Mouse (Mus musculus): Measurements from ENCODE around the gene Adk.
"Not testable (repeated sequence)": the region's sequence is repeated elsewhere in the genome, so short reads cannot be mapped to it uniquely, and the experiment has no call there.

Gene Adk

GRCm38 (mm10) chr14:21439785-21440184 lies 387.4 kb downstream of the Adk start:
- no peak for DNase-seq (ENCODE audit: low spot score)

DNA sequence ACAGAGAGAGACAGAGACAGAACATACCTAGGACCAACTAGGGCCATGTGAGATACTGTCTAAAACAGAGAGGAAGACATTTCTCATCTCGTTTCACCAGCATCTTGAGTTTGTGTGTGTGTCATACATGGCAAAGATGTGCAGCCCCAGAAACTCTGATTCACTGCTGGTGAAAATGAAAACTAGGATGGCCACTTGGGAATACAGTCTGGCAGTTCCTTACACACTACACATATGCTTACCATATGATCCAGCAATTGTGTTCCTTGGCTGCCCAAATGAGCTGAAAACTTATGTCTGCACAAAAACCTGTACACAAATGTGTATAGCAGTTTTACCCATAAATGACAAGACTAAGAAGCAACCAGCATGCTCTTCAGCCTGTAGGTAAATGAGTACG lies 388.2 kb downstream of the Adk start:
- DNase-seq (ENCODE audit: low spot score) = no peak

- DNase-seq (ENCODE audit: low spot score) = no peak
Observed at GRCm38 (mm10) chr14:21441772-21442533, 389.6 kb downstream of the Adk start.

- DNase-seq (ENCODE audit: low spot score) = no peak
Observed at GRCm38 (mm10) chr14:21452581-21452980, 400.2 kb downstream of the Adk start.

GRCm38 (mm10) chr14:21453896-21454295 lies 401.5 kb downstream of the Adk start:
- no peak for DNase-seq (ENCODE audit: low spot score)

- DNase-seq (ENCODE audit: low spot score) = no peak
Observed at GRCm38 (mm10) chr14:21455654-21456350, 403.4 kb downstream of the Adk start.

- no peak for DNase-seq (ENCODE audit: low spot score)
Observed at GRCm38 (mm10) chr14:21456526-21456925, 404.2 kb downstream of the Adk start.

GRCm38 (mm10) chr14:21457876-21458275 lies 405.5 kb downstream of the Adk start:
- no peak for DNase-seq (ENCODE audit: low spot score)

DNA sequence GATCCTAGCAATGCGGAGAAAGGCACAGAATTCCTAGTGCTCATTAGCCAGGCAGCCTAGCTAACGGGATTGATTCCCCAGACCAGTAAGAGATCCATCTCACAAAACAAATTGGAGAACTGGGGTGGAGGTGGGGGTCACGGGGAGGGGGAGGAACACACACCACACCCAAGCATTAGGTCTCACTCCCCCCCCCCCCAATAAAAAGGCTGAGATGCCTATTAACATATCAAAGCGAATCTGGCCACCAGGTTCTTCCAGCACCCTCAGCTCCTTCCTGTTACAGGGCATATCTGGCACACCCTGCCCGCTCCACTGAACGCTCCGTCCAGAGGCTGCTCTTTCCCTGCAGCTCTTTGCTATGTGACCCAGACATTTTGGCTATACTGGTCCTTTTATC lies 406.3 kb downstream of the Adk start:
- DNase-seq (ENCODE audit: low spot score) = no peak

- no peak for DNase-seq (ENCODE audit: low spot score)
Observed at GRCm38 (mm10) chr14:21459163-21459562, 406.8 kb downstream of the Adk start.

DNA sequence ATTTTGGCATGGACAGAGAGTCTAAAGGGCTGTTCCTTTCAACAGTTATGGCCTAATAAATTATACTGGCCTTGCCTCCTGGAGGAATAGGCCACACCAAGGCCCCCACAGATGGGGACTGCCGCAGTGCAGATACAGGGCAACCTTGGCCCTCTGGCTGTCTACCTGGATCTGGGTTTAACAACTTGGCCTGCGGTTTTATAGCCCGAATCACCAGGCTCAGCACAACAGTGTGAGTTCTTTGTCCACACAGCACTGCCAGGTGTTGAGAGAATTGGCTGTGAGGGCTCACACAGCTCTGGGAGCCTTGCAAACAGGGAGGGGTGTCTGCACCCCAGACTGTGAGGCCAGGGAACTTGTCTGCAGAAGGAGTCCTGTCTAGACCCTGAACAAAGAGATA lies 410.0 kb downstream of the Adk start:
- DNase-seq (ENCODE audit: low spot score) = no peak

DNA sequence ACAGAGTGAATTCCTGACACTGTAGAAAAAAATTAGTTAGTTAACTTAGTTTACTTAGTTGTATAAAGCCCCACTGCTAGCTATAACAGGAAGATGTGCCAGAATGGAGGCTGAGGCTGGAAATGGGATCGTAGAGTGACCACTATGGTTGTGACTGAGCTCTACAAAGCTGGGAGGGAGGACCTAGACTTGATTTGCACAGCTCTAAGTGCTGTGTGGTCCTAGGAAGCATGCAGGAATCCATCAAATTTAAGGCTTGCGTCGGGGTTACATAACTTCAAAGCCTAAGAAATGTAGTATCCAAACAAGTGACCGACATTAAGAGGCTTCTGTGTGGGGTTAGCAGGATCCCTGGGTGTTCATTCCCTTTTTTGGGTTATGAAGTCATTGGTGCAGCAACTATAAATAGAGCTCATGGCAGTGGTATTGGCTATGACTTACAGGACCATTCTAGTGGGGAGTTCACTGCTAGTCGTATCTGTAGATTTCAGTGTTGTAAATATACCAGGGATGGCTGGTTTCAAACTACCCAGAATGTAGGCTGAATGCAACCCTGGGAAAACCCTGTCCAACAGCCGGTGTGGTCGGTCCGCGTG lies 410.8 kb downstream of the Adk start:
- DNase-seq (ENCODE audit: low spot score) = no peak

DNA sequence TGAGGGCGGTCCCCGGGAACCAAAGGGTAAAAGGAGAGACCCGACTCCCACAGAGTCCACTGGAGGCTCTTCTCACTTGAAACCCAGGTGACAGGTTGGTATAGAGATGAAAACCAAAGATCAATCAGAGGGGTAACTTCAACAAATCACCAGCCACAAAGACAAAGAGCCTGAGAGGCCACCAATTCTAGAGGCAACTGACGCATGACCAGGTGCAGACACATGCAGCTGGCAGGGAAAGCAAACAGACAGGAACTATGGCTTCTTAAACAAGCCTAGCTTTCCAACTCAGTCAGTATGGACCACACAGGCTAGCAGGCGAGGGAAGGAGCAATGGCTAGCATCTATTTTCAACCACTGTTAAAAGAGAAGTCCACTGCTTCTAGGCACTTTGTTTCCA lies 418.0 kb downstream of the Adk start:
- no peak for DNase-seq (ENCODE audit: low spot score)

DNA sequence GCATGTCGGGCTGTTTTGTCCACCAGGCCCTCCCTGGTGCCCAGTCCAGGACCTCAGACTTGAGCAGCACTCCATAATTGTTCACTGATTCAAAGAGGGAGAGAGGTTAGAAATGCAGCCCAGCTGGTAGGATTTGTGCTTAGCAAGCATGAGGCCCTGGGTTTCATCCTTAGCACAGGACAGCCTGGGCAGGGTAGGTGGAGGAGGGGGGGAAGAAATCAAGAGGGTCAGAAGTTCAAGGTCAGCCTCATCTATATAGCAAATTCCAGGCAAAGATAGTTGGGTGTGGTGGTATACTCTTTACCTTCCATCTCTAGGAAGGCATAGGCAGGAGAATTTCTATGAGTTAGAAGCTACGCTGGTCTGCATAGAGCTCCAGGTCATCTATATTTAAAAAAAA lies 419.6 kb downstream of the Adk start:
- DNase-seq (ENCODE audit: low spot score) = no peak

DNA sequence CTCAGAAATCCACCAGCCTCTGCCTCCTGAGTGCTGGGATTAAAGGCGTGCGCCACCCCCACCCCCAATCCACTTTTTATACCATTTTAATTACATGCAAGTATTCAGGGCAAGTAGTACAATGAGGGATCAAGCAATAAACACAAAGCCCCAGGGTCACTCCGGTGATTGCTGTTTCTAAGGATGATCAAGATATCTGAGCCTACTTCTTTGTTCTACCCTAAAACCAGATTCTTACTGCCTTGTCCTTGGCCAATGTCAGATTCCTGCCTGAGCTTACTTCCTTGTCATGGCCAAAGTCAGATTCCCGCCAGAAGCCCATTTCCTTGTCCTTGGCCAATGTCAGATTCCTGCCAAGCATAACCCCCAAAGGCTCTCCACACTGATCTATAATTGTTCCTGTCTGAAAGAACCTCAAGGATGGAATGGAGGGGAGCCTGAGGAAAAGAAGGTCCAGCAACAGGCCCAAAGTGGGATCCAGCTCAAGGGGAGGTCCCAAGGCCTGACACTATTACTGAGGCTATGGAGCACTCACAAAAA lies 422.3 kb downstream of the Adk start:
- not testable (repeated sequence) for DNase-seq (ENCODE audit: low spot score)

DNA sequence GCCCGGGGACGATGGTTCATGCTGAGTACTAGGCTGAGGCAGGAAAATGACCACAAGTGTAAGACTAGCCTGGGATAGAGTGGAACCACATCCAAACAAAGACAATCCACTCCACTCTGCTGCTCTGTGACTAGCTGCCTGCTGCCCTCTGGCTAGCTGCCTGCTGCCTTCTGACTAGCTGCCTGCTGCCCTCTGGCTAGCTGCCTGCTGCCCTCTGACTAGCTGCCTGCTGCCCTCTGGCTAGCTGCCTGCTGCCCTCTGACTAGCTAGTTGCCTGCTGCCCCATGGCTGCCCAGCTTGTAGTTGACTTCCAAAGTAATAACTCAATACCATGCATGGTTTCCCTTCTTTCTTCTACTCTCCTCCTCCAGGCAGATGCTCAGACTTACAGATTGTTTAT lies 424.8 kb downstream of the Adk start:
- no peak for DNase-seq (ENCODE audit: low spot score)

GRCm38 (mm10) chr14:21479566-21479965 lies 427.2 kb downstream of the Adk start:
- DNase-seq (ENCODE audit: low spot score) = no peak

DNA sequence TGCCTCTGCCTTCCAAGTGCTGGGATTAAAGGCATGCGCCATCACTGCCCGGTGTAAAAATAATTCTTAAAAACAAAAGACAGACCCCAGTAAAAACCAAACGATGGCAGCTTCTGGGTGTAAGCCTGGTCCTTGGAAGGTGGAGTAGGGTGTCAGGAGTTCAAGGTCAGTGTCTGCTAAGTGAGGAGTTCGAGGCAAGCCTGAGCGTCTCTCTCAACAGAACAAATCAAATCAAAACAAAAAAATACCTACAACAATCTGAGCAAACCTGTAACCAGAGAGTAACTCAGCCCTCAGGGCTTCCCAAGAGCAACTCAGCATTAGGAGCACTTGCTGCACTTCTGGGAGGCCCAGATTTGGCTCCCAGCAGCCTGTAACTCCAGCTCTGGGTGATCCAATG lies 427.8 kb downstream of the Adk start:
- no peak for DNase-seq (ENCODE audit: low spot score)

GRCm38 (mm10) chr14:21481231-21481630 lies 428.9 kb downstream of the Adk start, which contains the start of gene Kat6b:
TSS of gene Kat6b (plus strand) at chr14:21481434.
- no peak for DNase-seq (ENCODE audit: low spot score)

- no peak for DNase-seq (ENCODE audit: low spot score)
Observed at GRCm38 (mm10) chr14:21484199-21484598, 431.8 kb downstream of the Adk start.

- DNase-seq (ENCODE audit: low spot score) = no peak
Observed at GRCm38 (mm10) chr14:21484693-21485092, 432.3 kb downstream of the Adk start.

- no peak for DNase-seq (ENCODE audit: low spot score)
Observed at GRCm38 (mm10) chr14:21485961-21486520, 433.7 kb downstream of the Adk start.

DNA sequence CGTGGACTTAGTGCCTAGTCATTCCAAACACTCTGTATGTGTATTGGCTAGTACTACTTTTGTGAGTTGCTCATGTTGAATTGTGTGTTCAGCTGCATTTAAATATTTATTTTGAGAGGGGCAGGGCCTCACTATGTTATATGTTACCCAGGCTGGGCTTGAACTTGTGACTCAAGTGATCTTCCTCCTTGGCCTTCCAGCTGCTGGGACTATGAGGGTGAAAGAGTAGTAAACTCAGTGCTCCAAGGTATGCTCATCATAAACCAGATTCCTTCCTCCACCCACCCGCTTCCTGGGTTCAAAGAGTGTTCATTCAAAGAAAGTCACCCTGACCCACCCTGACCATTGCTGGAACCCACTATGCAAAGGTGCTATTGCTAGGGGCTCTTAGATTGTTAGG lies 434.8 kb downstream of the Adk start:
- DNase-seq (ENCODE audit: low spot score) = not testable (repeated sequence)
